Mouse (Mus musculus): ENCODE data around the gene Ess2.
"Not testable (repeated sequence)": the region's sequence is repeated elsewhere in the genome, so short reads cannot be mapped to it uniquely, and the experiment has no call there.

Ess2 gene

DNA sequence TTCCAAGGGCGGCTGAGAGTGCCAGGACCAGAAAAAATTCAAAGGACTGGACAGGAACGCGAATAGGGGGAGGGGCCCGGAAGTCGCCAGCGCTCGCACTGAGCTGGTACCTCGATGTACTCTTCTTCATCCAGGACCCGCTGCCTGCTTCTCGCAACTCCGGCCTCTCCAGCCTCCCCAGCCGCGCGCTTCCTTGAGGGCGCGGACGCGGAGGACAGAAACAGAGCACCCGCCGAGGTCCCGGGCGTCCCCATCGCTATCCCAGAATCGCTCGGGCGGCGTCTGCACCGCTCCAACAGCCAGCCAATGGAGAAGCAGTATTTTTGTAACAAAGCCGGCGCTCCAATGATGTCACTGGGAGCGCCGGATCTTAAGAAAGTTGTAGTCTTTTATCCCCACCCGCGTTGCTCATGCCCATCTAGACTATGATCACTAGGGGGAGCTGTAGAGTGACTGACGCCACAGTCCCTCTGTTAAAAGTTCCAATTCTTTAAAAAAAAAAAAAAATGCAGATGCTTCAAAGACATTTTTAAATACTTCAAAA lies at the start of gene Ess2:
Gene Ess2, minus strand, starts transcription at position 297 of the 544 bp plus-strand sequence.
- peak; percentile 94 for DNase-seq (ENCODE audit: low read depth, low spot score)

GRCm38 (mm10) chr16:17956052-17956638 lies 45.0 kb upstream of the Ess2 start:
- not testable (repeated sequence) for DNase-seq (ENCODE audit: low read depth, low spot score)

DNA sequence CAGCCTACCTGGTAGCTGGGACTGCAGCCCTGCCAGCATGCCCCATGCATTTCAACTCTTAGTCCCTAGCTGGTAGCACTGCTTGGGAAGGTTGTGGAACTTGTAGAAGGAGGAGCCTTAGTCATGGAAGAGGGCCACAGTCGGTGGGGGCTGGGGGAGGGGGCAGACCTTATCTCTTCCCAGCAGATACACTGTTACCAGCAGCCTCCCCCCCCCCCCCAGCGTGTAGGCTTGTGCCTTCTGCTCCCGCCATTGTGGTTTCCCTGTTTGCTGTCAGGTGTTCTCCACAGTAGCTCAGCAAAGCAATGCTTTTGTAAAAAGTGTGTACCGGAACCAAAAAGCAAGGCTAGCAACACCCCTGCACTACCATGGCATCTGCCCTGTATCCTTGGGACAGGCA lies 40.5 kb upstream of the Ess2 start:
- DNase-seq (ENCODE audit: low read depth, low spot score), result no peak

GRCm38 (mm10) chr16:17950068-17950467 lies 38.9 kb upstream of the Ess2 start:
- no peak for DNase-seq (ENCODE audit: low read depth, low spot score)

- DNase-seq (ENCODE audit: low read depth, low spot score), result no peak
Observed at GRCm38 (mm10) chr16:17949421-17949877, 38.3 kb upstream of the Ess2 start.

DNA sequence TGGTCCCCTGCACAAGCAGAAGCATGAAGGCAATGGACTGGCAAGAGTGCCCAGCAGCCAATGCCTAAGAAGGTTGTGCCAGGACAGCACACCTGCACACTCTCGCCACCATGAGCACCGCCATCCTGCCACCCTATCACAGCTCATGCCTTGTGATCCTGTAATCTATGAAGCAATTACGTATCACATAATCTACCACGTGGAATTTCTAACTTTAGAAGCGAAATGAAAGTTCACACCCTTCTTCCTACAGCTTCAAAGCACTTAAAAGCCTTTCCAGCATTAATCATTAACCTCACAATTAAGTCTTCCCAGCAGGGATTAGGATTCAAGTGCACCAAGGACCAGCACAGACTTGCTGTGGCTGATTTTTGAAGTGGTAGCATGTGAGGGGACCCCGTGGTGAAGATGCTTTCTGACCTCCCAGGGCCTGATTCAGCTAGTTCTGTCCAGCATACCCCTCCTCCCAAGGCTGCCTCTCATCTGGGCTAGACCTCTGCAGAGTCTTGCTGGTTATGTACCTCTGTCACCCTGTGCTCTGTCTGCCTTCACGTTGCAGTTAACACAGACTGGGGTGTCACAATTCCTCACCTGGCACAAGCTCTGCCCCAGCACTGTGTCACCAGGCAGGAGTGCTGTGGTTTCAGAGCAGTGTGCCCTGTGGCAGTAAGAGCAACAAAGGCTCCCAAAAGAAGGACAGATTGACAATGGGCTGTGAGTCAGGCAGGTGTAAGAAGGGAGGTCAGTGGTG lies 34.1 kb upstream of the Ess2 start:
- no peak for DNase-seq (ENCODE audit: low read depth, low spot score)

- DNase-seq (ENCODE audit: low read depth, low spot score), result no peak
Observed at GRCm38 (mm10) chr16:17943466-17943865, 32.3 kb upstream of the Ess2 start.

DNA sequence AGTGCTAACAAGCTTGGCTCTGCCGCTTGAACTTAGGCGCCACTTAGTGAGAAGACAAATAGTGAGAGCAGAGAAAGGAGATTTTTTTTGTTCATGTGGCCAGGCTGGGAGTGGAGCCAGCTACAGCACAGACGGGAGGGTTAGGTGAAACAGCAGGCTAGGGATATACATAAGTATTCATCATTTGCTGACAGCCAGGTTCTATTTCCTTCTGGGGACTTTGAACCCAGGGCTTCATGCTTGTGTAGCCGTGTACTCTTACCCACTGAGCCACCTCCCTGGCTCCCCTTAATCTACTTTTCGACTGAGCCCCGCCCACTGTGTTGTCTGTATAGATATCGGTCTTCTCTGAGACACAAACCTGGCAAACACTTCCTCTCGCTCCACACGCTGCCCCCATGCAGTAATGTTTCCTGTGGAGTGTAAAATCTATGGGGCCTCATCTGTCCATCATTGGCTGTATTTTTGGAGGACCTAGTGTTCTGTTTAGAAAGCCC lies 28.2 kb upstream of the Ess2 start:
- DNase-seq (ENCODE audit: low read depth, low spot score), result no peak

- DNase-seq (ENCODE audit: low read depth, low spot score), result peak; percentile 81
Observed at GRCm38 (mm10) chr16:17938821-17939220, 27.7 kb upstream of the Ess2 start.

DNA sequence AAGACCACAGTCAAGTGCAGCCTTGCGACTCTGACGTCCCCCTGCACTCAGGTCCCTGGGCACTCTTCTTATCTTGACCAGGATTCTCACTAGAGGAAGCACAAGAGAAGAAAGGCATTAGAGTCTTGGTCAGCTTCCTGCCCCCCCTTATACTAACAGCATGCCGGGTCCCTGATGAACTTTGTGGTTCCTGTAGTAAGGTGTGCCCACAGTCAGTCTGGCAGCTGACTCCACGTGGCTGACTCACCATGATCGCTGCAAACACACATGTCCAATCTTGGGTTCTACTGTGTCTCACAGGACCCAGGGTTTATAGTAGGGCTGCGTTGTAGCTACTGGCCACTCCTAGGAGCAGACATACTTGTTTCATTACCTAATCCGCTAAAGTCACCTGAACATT lies 27.0 kb upstream of the Ess2 start:
- DNase-seq (ENCODE audit: low read depth, low spot score), result no peak

DNA sequence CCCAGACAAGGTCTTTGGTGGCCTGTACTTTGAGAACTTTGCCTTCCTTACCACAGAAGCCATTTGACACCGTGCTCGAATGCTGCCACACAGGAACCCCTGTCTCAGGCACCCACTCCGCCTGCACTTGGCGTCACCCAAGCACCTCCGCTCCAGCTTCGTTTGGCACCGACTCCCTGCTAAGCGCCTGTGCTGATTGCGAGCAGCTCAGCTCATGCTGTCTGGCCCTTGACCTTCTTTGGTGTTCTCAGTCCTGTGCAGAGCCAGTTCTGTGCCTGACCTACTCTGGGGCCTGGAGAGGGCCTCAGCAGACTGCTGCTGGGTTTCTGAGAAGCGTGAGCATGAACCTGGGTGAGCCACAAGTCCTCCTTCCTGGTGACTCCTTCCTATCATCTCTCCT lies 25.6 kb upstream of the Ess2 start:
- no peak for DNase-seq (ENCODE audit: low read depth, low spot score)

DNA sequence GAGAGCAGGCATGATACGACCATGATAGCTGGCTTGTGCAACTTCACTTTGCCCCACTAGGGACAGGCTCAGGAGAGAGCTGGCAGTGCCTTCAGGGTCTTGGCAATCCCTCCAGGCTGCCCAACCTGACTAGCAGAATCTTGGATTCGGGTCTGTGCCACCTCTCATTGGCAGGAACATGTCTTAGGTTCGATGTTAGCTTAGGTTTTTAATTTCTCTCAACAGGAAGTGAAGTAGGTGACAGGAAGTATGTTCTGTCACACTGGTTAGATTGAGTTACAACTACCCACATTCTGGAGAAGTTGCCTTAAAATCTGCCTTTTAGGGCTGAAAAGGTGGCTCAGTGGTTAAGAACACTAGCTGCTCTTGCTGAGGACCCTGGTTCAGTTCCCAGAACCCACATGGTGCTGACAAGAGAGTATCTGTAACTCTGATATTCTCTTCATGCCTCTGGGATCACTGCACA lies 23.3 kb upstream of the Ess2 start:
- DNase-seq (ENCODE audit: low read depth, low spot score), result no peak

DNA sequence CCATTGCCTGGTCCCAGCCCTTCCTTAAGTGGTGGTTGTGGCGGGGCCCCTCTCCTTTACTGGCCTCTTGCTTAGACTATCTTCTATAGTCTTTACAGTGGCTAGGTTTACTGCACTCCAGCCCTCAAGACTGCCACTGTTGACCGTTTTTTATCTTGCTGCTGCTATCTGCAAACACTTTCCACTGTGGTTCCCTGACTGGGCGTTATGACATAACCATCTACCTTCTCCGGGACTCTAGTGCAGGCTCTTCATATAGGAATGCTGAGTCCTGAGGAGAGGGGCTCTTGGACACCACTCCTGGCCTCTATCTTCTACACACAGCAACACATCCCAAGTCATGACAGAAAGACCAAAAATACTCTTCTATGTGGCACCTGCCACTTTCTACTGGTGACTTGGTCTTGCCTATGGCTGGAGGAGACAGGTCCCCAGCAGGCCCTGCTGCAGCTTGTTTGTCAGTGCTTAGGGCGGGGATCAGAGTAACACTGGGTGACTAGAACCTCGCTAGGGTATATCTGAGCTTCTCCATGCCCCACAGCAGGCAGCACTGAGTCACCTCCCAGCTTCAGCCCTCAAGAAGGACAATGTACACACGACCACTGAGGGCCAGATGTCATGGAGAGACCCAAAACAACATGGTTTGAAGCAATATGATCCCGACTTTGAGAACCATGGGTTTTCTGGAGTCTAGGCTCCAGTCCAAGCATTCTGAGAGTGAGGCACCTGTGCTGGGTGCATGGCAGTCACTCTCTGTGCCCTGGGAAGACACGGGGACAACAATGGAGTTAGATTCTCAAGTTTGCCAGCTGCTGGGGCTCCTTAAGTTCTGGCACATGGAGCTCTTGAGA lies 22.7 kb upstream of the Ess2 start:
- no peak for DNase-seq (ENCODE audit: low read depth, low spot score)

DNA sequence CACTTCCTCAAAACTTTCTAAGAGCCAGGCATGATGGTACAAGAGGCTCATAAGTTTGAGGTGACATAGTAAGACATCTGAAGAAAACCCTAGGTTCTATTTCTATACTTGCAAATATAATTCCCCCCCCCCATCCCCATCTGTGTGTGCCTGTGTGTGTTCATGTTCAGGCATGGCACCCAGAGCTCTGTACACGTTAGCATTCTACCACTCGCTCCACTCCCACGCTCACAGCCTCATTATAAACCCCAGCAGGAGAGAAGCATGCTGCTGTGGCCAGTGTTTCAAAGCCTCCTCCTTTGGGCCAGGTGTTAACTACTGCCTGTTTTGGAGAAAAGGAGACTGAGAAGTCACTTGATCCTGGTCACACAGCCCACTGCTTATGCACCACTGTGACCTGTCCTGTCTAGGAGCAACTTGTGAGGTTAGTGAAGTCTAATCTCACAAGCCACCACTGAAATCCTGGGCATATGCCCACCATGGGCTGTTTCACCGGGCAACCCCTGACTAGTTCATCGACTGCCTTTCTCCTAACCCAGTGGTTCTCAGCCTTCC lies 20.8 kb upstream of the Ess2 start:
- no peak for DNase-seq (ENCODE audit: low read depth, low spot score)

DNA sequence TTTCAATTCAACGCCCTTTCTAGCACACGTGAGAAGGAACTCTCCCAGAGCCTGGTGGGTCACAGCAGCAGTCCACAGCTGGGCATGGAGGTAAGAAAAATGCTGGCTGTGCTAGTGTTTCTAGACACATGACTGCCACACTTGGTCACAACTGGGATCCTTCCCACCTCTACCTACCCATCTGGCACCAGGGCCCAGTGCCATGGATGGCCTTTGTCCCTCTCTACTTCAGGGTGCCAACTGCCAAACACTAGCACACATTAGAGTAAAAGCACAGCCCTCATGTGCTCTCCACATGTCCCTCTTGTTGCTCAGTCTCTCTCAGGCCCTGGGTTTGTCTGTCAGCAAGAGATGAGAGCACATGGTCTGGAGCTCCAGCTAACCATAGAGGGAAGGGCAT lies 18.5 kb upstream of the Ess2 start:
- no peak for DNase-seq (ENCODE audit: low read depth, low spot score)

- no peak for DNase-seq (ENCODE audit: low read depth, low spot score)
Observed at GRCm38 (mm10) chr16:17929211-17929610, 18.1 kb upstream of the Ess2 start.

DNA sequence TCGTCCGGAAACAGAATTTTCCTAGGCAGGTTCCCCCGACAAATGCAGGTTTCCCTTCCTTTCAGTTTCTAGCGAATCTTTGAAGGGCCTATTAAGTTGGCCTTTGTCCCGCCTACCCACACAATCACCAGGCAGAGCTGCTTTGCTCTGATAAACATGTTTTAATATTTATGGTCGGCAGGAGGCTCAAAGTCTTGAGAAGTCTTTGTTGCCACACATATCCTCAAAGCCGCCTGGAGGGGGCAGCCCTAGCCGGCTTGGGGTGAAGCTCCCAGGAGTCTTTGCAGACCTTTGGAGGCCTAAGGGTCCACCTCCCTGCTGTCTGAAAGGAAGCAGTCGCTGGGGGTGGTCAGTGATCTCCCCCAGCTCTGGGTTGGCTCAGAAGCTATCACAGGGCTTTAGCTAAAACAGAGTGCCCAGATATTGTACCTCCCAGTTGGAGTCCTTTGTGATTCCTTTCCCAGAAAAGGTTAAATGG lies 17.5 kb upstream of the Ess2 start:
- DNase-seq (ENCODE audit: low read depth, low spot score), result peak; percentile 93

GRCm38 (mm10) chr16:17928087-17928580 lies 17.0 kb upstream of the Ess2 start, which contains the start of gene Slc25a1:
Gene Slc25a1 (minus strand): TSS chr16:17928219.
- peak; percentile 97 for DNase-seq (ENCODE audit: low read depth, low spot score)

GRCm38 (mm10) chr16:17927351-17928082 lies 16.4 kb upstream of the Ess2 start:
- DNase-seq (ENCODE audit: low read depth, low spot score), result peak; percentile 48

- DNase-seq (ENCODE audit: low read depth, low spot score), result no peak
Observed at GRCm38 (mm10) chr16:17922163-17922538, 11.0 kb upstream of the Ess2 start.
